Mouse (Mus musculus) right cerebral cortex, postnatal 14 days (tissue): Measurements from ENCODE around the gene Chchd6.

Experiments
- DNase-seq: peaks from one replicate; pipeline ENCODE4 v3.0.0; 2022

Chchd6 gene

GRCm38 (mm10) chr6:89402406-89402805, 193.0 kb downstream of the Chchd6 start:
- no peak for DNase-seq

- DNase-seq = no peak
These were observed 195.9 kb downstream of the Chchd6 start for GRCm38 (mm10) chr6:89399564-89399963.

DNA sequence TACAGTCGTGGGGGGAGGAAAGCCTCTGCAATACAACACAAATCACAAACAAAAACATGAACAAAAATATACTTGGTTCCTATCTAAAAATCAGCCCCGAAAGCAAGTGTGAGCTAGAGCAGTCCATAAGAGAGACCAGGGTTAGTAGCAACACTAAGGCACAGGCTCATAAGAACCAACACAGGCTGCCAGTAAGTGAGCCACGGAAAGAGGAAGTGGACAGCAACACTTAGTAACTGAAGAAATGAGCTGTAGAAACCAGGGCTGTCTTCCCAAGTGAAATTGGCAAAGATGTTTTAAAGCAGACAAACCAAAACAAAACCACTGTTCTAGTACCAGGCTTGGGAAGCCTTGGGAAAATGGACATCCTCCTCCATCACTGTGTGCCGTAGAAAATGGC, 197.5 kb downstream of the Chchd6 start:
- no peak for DNase-seq

DNA sequence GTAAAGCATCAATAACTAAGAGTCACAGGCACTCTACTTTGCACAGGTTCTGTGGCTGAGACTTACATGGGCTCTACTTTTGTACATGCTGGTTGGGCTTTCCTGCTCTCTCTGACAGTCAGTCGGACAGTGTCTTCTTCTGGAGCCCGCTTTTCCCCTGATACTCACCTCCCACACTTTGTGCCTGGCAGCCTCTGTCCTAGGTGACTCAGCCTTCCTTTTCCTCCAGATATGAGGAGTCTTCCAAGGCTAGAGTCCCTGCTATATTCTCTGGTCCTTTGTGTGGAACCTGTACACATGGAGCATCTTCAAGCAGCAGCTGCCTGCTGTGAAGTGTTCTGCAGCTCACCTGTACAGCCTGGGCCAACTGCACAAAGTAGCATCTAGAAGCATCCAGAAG, 201.6 kb downstream of the Chchd6 start:
- no peak for DNase-seq

GRCm38 (mm10) chr6:89392213-89392612, 203.2 kb downstream of the Chchd6 start:
- DNase-seq = no peak

DNA sequence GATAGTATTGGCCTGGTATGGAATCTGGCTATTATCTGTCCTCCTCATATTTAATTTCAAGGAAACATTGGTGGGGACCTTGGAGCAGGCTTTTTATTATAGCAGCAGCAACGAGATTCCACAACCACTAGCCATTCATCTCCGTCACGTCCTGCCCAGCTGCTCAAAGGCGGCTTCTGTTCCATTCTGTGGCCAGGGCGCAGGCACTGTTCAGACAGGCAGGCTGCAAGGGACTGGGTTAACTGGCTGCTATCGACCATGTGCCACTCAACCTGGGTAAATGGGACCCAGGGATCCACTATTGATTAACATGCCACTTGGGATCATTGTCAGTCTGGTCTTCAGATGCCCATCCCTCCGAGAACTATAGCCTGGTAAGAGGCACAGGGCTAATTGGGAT, 205.7 kb downstream of the Chchd6 start:
- DNase-seq = no peak

GRCm38 (mm10) chr6:89386956-89387355, 208.5 kb downstream of the Chchd6 start:
- DNase-seq = no peak

- DNase-seq = no peak
These were observed 210.8 kb downstream of the Chchd6 start for GRCm38 (mm10) chr6:89384699-89385098.

DNA sequence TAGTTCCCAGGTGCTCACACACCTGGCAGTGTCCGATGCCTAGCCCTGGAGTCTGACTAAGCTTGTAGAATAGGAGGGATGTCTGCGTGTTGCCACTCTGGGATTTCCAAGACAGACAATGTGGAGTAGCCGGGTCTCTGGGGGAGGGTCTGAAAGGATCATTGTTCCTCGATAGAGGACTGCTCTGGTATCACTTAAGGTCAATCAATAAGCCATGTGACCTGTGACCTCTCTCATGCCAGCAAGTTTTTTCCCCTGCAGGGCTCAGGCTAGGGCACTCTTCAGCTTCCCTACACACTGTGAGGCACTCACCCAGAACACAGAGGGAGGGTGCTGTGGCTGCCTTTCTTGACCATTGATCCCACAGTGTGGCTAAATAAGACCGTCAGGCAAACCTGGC, 213.6 kb downstream of the Chchd6 start:
- no peak for DNase-seq

DNA sequence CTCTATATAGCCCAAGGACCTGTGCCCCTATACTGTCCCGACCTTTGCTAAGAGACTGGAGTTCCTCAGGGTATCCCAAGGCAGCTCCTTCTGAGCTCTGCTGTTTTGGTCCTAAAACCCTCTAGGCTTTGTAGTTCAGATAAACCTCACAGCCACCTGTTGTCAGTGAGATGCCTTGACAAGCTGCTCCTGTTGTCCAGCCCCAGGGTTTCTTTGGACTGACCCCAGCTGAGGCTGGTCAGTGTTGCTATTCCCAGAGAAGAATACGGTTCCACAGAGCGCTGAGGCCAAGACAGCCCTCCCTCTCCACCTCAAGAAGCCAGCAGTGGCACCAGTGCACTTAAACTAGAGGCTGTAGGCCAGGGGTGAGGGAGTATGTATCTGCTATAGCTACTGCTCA, 214.3 kb downstream of the Chchd6 start:
- DNase-seq = no peak

- no peak for DNase-seq
These were observed 214.7 kb downstream of the Chchd6 start for GRCm38 (mm10) chr6:89380751-89381150.

- no peak for DNase-seq
These were observed 217.2 kb downstream of the Chchd6 start for GRCm38 (mm10) chr6:89378264-89378663.

DNA sequence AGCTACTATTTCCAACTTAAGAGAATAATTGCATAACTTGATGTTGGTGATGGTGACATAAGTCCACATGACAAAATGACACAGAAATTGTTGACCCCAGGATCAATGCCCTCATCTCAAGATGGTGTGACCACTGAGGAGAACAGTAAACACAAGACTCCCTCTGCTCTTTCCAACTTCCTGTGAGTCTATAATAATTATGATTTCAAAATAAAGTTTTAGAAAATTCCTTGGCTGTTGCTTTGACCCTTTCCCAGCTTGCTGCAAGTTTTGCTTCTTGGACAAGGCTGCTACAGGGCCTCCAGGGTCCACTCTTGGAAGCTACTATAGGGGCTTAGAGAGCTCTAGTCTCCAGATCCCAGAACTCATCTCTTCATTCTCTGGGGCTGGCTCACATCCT, 226.6 kb downstream of the Chchd6 start:
- no peak for DNase-seq

- DNase-seq = no peak
These were observed 231.1 kb downstream of the Chchd6 start for GRCm38 (mm10) chr6:89364342-89364741.

GRCm38 (mm10) chr6:89363107-89363451, 232.4 kb downstream of the Chchd6 start:
- peak; percentile 41 for DNase-seq

DNA sequence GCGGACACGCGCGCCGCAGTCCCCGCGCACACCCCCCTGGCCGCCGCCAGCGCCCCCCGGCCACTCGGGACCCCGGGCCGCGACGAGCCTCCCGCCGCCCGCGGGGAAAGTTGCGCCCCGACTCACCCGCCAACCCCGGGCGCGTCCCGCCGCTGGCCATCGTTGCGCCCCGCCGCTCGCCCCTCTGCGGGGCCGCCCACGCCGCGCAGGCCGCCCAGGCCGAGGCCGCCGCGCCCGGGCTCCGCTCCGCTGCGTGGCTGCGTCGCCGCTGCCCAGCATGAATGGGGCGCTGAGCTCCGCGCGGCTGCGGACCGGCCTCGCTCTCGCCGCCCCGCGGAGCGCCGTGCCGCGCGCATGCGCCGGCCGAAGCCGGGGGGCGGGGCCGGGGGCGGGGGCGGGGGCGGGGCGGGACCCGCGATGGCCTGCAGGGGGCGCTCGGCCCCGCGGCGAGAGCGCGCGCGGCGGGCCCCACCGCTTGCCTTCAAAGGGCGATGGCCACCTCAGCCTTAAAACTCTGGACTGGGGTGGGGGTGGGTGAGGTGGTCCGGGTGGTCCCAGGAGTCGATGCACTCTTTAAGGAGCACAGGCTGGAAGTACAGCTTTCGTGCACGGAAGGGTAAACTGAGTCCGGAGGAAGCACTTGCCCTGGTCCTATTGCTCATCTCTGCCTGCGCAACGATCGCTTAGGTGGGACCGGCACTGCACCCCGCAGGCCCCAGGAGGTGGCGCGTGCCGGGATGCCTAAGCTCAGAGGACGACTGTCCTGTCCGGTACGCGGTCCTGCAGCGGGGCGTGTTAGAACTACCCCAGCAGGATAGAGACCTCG, 233.0 kb downstream of the Chchd6 start, which contains the start of gene Plxna1:
TSS of gene Plxna1 (minus strand) at position 340 of the 826 bp plus-strand sequence.
- peak; percentile 60 for DNase-seq

DNA sequence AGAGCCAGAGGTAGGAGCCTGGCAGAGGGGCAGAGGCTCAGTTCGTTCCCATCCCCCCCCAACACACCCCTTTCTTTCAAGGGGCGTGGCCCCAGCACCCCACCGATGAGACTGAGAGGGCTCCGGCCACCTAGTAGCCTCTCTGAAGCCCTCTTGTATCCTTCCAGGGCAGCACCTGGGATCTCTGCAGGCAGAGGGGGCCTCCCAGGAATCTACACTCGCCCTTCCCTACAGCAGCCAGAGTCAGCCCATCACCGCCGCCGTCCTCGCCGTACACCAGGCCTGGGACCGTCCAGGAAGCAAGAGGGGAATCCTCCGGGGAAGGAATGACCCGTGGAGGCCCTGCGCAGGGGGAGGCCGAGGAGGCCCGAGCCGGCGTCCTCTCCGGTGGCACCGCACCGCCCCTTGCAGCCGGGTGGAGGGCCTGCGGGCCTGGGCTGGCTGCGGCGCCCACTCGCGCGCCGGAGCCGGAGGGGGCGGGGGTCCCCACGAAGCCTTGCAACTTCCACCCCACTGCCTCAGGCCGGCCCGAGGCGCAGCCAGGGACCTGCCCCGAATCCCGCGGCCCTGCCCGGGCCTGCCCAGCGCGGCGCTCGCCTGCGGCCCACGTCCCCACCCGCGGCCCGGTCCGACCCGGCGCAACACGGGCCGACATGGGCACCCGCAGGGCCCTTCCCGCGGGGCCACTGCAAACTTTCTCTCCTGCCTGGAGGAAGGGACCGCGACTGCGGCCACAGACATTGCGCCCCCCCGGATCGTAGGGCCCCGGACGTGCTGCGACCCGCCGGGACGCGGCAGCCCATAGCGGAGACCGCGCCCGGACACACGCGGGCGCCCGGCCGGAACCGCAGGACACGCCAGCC, 233.8 kb downstream of the Chchd6 start:
- DNase-seq = peak; percentile 42

DNA sequence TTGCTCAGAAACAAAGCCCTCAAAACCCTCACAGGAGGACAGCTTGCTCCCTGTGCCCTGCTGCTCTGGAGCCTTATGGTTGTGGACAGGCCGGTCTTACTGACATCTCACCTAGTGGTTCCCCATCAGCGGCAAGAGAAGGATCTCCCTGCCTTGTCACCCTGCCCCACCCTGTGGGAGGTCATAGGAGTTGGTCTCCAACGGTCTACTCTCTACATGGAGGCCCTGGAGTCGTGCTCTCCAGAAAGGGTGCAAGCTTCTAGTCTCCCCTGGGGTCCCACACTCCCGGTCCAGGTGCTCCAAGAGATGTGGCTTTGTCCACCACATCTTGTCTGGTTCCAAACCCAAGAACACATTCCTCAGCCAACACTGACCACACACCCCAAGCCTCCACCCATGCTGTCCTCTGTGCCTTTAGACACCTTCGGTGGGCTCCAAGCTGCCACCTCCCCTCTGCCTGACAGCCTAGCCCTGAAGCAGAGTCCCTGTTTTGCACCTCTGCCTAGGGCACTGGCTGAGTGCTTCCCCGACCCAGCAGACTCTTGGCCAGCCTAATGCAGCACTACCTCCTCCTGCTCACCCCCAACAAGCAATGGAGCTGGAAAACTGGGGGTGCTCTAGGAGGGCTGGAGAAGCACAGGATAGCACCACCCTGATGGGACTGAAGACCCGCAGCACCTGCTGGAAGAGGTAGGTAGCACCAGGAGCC, 234.6 kb downstream of the Chchd6 start:
- DNase-seq = no peak

DNA sequence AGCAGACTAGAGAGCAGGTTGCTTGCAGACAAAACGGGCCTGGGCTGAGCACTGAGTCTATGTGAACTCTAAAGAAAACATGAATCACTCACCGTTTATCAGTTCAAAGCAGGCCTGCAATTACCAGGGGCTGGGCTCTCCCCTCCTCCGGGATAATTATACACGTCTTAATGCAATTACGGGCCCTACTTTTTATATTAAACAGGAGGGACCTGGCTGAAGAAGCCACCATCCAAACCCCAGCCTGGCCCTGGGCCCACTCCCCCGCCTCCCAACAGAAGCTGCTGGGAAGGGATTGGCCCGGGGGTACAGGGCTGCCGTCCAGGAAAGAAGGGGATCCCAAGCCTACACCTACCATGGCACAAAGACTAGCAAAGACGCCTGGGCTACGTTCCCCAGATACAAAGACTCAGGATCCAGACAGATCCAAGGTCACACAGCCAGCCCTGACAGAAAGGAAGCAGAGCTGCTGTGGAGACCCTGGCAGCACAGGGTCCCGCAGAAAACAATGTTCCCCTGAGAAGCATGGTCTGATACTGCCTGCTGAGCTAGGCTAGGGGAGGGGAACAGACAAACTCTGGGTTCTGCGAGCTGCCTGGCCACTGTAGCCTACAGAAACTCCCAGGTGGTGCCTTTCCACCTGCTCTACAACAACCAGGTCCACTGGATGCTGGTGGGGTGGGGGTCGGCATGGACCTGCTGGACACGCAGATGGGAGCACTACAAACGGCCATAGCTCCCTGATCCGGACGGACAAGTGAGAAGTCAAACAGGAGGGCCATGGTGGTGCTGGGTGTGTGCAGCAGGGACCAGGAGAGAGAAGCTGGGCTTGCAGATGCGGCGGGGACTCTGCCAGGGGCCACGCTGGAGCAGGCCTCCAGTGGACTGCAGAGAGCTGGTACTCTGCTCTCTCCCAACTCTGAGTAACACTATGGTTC, 235.4 kb downstream of the Chchd6 start:
- no peak for DNase-seq

- no peak for DNase-seq
These were observed 236.3 kb downstream of the Chchd6 start for GRCm38 (mm10) chr6:89359192-89359591.

DNA sequence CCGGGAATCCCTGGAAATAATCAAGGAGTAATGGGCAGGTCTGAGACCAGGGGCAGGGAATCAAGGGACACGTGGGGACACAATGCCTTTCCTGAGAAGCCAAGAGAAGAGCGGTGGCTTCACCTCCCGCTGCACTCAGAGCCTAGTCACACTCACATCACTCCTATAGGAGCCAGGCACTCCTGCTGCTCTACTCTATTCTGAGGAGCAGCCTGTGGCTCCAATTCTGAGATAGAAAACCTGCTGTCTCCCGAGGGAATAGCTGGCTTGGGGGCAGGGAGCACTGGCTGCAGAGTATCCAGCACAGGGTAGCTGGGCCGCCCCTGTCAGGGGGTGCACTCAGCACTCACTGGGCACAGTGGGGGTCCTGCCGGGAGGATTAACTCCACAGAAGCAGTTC, 239.8 kb downstream of the Chchd6 start:
- peak; percentile 26 for DNase-seq

GRCm38 (mm10) chr6:89354726-89355125, 240.7 kb downstream of the Chchd6 start:
- DNase-seq = peak; percentile 8
